Mouse (Mus musculus) kidney, adult 8-10 months (tissue): ENCODE measurements around the gene Gm17359.
A peak's percentile ranks its signal among the peaks of the same experiment; 100 is the strongest.

Source experiments
- DNase-seq, 2 experiments: peaks; one replicate each; pipeline ENCODE4 v3.0.0; 2022

The Gm17359 gene

DNA sequence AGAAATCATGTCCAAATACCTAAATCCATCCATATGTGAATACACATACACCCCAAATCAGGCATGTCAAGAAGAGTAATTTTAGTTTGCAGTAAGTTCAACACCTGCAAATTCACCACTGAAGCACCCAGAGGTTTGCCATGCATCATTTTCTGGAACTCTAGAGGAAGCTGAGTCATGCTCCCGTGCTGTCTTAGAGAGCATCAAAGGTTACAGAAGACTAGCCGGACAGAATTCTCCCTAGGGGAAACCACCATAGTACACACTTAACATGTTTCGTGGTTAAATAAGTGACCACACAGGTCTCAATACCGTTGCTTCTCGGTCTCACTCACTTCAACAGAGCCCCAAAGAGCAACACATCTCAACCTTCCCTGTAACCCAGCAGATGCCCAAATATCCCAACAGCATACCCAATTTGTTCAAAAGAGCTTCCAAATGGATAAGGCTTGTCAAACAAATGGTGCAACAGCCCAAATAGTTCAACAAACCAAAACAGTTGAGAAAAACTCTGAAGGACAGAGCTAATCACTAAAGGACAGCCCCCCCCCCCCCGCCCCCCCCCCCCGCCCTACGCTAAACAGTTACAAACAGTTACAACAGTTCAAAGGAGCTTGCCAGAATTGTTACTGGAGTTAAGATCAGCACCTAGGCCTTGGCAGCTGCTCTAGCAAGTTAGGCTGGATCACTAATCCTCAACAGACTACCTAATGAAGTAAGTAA, at the start of gene Gm17359:
Gene Gm17359, plus strand, starts transcription at position 618 of the 723 bp plus-strand sequence.
- DNase-seq: peak in 1 of 2 experiments; percentile 8

DNA sequence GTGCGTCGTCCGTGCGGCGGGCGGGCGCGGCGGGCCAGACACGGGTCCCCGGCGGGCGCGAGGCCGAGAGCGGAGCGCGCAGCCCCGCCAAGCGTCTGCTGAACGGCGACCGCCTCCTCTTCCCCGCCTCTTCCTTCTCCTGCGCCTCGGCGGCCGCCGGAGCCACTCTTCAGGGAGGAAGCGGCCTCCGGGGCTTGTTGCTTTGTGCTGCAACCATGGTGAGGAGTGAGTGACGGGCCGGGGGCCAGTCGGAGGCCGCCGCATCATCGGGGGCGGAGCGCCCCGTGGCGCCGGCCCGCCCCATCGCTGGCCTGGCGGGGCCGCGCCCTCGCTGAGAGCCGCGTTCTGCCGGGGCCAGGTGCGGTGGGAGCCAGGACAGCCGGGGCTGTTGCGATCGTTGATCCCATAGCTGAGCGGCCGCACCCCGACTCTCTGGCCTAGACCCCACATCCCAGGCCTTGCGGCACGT, 49.3 kb upstream of the Gm17359 start:
- peak; percentile 95 to 96 for DNase-seq

DNA sequence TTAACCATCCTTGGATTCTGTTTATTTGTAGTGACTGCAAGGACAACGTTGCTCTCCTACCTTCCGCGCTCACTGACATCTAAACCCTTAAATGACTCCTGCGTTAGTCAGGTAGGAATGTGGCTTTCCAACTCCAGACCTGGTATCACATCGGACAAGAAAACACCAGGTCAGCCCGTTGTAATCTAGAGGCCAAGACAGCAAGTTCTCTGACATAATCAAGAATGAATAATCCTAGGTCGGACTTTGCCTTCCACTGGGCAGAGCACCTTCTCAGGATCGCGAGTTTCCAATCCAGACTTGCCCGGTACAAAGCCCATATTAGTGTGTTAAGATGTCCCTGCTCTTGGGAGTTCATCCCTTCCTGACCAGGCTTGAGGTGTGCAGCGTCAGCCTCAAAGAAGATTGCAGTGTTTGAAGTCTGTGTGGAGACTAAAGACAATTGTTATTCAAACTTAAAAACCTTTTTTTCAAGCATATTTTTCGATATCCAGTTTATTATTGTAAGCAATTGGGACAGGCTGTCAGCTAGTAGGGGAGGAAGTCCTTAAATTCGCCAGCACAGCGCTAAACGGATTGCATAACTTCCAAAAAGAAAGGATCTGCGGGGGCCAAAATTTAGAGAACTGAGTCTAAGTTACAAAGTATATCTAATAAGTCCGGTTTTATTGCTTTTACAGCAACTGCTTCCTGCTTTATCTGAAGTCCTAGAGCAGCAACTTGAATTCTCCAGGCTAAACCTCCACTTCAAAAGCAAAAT, 48.6 kb upstream of the Gm17359 start:
- DNase-seq: peak; percentile 73 to 75

DNA sequence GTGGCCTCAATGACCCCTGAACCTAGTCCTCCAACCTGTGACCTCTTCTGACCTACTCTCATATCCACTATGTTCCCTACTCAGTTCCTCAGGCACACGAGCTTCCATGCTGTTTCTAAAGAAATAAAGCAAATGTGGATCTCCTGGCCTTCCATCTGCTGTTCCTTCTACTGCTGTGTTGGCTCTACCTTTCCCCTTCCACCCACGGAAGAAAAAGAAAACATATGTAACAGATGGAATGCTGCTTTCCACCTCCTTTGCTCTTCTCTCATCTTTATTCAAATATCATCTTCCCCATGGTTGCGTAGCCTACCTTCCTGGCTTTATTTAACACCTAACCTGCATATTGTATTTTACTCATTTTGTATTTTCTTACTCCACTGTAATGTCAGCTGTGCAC, 47.4 kb upstream of the Gm17359 start:
- DNase-seq: no peak

DNA sequence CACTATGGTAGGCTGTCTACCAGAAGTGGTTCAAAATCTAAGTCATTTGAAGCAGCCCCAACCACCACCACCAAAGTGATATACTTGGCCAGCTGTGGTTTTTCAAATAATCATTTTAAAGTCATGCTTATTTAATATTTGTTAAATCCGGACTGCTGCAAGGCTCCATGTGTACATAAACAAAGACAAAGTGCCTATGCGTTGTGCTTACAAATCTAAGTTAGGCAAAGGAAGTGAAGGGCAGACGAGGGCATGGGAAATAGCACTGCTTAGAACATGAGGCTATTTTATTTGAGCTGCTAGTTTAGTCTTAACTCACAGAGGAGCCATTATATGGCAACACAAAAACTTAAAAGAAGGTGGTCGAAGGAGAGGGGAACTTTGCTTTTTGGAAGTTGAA, 43.4 kb upstream of the Gm17359 start:
- no peak for DNase-seq

DNA sequence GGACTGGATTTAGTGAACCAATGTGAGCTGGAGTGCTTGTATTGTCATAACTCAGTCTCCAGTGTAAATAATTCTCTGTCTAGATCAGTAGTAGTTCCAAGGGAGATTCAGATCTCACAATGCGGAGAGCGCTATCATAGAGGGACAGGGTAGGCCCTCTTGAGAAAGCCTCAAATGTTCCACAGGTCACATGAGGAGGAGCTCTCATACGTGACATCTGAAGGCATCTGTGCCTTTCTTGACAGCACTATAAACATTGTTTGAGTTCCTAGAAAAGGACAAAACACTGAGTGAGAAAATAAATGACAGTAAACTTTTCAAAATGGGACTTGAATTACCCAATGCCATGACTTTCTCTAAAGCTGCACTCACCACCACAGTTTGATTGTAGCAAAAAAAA, 41.8 kb upstream of the Gm17359 start:
- no peak for DNase-seq

DNA sequence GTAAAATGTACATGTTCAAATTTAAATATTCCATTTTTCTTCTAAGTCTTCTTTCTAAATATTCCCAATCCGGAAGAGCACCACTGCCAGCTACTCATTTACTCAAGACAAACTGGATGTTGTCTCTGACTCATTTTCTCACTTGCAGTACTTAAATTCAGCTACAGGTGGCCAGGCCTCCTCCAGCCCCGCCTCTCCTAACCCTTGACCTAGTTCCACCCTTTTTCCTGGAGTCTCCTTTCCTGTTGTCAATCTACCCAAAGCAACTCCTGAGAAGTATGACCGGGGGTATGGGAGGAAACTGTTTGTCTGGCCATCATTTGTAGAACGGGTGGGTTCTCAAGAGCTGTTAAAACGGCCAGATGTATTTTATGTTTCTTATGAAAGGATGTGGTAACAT, 40.4 kb upstream of the Gm17359 start:
- DNase-seq: no peak

DNA sequence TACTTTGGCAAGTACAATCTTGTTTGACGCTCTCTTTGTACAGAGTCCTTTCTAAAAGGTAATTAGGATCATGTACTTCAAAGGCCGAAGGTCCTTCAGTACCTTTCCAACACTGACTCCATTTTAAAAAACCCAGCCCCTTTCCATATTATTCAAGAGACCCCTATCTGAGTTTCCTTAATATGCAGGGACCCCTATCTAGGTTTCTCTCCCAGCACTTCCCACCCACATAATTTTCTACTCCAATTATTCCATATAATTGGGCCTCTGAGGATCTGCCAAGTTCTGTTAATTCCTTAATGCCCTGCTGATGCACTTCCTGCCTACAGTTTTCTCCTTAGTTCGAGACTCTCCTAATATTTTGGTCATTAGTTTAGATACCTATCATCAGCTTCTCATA, 39.9 kb upstream of the Gm17359 start:
- DNase-seq: no peak

DNA sequence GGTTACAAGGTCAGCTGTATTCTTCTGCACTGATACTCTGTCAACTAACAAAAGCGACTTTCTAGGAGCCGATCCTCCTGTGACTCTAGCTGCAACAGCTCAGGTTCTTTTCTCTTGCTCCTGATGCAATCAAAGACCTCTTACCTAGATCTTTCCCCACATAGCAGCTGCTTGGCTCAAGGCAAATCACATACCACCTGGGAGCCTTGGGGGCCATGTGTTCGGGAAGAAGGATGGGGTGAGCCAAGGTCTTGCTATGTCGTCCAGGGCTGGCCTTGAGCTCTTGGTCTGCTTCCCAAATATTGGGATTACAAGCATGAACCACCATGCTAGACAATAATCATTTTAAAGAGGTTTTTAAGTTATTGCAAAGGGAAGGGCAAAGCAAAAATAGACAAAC, 39.2 kb upstream of the Gm17359 start:
- no peak for DNase-seq

DNA sequence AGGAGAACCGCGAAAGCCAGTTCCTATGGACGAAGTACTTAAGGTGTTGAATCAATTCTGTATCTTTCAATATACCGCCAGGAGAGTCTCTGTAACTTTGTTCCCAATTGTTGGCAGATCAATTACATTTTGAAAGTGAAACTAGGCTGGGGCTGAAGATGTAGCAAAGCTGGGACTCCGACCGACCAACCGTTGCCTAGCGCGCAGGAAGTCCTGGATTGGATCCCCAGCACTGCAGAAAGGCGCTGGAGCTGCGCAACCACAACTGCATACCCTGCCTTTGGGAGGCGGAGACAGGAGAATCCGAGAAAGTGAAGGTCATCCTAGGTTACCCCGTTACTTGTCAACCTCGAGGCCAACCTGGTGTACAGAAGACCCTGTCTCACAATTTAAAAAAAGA, 37.1 kb upstream of the Gm17359 start:
- DNase-seq: no peak

DNA sequence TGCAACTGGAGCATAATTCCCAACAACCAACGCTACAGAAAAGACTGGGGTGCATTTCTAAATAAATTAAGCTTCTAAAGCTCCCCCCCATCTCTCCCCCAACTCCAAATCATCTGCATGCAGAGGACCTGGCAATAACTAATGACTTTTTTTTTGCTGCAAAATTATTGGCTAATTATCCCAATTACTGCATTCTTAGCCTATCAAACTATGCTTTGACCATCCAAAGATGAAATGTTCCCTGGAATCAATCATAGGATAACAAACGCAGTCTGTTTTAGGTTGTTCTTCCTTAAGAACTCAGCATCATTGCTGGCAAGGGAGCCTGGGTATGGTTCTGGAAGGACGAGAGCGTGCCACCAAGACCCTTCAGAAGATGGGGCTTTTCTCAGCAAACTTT, 27.9 kb upstream of the Gm17359 start:
- no peak for DNase-seq

DNA sequence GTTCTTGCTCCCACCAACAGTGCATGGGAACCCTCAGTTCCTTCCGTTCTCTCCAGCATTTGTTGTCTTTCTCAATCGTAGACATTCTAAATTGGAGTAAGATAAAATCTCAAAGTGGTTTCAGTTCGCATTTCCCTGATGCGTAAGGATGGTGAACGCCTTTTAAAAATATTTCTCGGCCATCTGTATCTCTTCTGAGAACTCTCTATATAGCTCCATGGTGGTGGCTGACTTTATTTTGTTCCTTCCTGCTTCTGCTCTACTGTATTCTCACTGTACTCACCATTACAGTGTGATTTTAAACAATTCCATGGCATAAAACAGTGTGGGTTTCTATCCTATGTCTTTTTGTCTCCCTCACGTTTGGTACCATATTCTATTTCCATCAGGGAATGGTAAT, 26.3 kb upstream of the Gm17359 start:
- no peak for DNase-seq

DNA sequence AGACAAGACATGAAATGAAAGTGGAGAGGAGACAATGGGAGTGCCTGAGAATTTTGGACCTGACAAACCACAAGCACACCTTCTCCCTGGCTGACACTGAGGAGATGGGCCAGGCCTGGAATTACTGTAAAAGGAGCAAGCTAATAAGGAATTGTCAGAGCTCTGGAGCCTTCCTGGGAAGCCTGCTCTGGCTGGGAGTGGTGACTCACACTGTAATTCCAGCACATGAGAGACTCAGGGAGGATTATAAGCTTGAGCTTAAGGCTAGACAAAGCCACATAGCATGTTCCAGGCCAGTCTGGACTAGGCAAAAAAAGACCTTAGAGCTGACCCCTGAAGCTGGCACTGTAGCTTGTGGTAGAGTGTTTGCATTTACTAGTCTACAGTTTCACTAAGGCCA, 24.6 kb upstream of the Gm17359 start:
- no peak for DNase-seq

DNA sequence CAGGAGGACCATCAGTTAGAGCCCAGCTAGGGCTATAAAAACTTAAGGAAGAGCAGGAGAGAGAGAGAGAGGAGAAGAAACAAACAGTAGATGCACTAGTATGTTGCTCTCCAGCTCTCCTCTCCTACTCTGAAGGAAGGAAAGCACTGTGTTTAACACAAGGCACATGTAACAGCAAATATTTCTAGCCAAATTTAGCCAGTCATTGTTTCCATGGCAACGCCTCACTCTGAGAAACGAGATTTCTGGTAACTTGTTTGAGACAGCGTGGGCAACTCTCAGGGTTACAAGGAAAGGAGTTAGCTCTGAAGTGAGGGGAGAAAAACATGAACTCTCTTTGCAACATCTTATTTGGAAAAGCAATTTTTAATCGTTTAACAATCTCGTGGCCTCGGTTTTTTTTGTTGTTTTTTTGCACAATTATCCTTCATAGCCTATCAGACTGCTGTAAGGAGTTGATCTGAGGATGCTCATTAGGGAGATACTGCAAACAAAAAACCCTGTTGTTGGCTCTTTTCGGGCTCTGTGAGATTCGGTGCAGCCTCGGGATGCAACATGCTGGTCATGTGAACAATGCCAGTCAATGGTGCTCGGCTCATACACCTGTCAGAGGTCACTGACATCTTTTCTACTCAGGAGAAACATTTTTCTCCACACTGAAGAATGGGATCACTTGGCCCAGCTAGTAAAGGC, 22.3 kb upstream of the Gm17359 start:
- DNase-seq: no peak

DNA sequence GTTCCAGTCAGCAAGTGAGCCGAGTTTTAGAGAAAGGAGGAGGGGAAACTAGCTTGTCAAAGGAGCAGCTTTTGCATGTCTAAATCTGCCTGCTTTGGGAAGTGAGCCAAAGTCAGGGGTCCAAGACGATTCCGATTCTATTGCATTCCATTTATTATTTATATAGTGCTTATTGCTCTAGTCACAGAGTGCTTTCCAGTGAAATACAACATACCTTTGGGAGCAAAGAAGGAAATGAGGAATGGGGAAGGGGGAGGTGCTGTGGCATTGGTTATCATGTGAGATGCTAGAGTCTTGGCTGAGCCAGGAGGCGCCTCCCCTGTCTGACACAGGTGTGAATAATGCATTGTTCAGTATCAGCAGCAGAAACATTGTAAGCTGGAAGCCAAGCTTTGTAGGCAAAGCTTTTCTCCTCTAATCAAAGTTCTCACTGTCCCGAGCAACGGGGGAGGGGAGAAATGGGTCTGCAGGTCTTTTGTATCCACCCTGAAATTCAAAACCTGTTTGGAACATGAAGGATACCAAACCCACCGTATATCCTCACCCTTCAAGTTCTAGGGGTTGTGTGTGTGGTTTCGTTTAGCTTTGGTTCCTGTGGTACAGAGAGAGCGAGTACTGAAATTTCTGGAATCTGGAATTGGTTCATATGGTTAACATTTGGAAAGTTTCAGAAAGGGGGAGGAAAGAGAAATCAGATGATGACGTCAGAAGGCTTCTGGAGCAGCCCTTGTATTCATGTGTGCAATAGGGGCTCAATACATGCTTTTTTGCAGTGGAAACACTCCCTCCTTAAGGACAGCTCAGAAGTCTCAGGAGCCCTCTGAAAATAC, 11.5 kb upstream of the Gm17359 start:
- DNase-seq: no peak

DNA sequence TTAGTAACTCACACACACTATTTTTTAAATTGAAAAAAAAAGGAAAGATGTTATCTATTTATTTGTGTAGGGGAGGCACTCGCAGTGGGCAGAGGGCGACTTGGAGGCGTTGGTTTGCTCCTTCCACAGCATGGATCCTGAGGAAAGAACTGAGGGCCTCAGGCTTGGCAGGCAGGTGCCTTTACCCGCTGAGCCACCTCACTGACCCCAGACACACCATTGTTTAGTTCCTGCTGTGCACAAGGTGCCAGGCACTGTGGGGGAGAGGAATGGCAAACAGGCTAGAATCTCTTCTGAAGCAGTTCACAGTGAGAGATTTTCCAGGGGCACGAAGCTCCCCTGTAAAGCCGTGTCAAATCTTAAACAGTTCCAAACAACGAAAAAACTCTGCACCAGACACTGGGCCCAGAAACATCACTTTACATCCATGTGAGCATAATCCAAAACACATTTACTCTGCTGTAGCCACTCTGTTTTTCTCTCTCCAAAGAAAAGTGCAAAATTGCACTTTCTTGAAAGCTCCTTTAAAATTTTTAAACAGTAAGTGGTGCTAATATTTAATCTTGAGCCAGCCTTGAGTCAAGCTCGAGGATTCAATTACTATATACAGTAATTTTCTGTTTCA, 6.7 kb upstream of the Gm17359 start:
- no peak for DNase-seq

DNA sequence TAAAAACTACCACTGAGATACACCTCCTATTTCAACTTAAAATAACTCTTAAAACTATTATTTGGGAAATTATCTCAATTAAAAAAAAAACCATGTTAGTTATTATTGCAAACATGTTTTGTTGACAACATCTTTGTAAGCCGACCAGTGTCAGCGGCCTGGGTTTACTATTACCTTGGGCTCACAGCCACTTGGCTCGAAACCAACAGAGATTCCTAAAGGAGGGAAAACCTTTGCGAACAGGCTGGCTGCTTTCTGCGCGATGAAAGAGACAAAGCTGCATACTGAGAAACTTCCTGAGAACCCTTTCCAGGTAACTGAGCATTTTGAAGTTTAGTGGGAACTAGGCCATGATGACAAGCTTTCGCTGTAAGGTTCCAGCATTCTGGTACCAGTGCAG, 3.4 kb upstream of the Gm17359 start:
- DNase-seq: peak; percentile 46 to 69

DNA sequence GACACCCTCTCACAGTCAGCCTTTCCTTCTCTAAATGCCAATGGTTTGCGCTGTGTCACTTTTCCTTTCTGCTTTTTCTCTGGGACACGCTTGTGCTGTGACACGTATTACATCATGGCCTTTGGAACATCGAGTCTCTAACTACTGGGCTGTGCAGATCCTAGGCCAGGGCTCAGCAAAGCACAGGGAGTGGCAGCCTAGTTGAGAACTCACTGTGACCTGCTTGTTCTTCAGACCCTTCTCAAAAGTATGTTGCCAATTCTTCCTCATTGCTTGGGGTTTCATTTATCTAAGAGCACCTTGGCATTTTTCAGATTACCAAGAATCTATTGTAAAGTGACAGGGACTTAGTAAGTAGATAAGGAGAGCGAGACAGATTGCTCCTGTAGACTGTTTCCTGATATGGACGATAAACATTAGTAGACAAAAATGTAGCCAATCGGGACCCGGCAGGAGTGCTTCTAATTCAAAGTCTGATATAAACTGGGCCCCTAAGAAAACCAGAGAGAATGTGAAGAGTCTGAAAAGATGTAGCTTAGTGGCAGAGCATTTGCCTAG, 2.7 kb upstream of the Gm17359 start:
- no peak for DNase-seq

DNA sequence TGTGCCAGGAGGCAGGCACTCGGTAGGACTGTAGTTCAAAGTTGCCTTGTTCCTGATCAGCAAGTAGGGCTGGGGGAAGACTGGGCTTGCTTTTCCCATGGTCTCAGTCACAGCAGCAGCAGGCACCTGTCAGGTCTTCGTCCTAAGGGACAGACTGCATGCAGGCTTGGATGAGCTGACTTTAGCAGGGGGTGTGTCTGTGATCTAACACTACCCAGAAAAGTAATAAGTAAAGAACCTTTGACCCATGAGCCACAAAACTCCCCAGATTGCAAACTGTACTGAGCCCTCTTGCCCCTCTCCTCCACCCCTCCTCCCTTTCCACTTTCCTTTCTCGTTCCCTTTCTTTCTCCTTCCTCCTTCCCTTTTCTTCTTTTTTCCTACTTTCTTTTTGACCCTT, 4.3 kb downstream of the Gm17359 start:
- DNase-seq: peak in 1 of 2 experiments; percentile 18

DNA sequence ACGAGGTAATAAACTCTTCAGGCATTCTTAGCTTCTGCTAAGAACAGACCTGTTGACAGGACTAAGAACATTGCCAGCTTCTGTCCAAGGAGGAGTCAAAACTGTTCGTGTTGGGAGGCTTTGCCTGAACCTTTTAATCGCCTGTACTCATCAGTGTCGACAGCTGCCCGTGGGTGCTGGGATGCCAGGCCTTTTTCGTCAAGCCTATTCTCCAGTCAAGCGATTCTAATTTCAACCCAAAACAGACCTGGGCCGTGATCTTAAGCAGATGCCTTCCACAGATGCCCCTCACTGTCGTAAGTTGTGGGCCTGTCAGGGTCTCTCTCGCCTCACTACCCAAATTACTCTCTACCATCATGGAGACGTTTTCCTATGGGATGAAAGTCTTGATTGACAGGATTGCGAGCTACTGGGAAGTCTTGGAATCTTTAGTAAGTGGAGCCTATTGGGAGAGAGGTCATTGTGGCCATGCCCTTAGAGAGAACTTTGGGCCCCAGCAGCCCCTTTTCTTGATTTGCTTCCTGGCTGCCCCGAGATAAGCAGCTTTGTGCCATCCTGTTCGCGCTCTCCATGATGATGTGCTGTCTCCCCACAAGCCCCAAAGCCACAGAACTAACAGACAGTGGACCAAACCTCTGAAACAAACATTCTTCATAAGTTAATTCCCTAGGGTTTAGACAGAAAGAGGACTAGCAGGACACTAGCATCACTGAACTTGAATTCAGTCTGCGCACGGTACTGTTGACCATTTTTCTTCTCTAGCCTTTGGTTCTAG, 6.7 kb downstream of the Gm17359 start:
- no peak for DNase-seq

DNA sequence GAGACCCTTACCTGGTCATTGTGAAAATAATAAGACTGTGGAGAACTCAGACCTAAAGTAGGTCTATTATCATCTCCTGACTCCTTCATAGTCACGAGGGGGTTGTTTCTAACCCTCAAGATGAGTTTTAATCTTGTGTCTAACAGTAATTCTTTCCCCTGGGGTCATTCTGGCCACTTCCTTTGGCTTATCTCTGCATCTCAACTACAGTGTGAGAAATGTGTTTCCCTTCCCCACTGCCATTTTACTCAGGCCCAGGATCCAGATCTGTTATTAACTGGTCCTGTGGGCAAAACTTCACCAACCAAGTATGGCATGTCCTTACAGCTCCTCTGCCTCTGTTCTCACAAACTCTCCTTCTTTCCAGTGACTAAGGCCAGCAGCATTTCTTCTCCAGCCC, 12.8 kb downstream of the Gm17359 start:
- no peak for DNase-seq
